Mouse (Mus musculus) lung, embryonic 15.5 days (tissue): ENCODE measurements around the gene Ptprs. TPM values are rescaled to one million over a fixed set of nuclear protein-coding genes. Genes with fewer than 3 reads are reported as not detected.

Experiments
- ATAC-seq: fragments of 200-750 bp; cut with Nextera tagmentation; 2 replicates; pipeline ENCODE4 v1.8.0; 2017; ENCODE audit warnings: moderate number of reproducible peaks, borderline replicate concordance; ENCODE audit not compliant: low FRiP score, low TSS enrichment; ENCODE audit errors: extremely low read depth
- H3K27ac ChIP-seq: fragments of 300-500 bp; sonication (generic); 2 replicates; pipeline ENCODE4 v1.5.1; 2015; ENCODE audit warnings: moderate library complexity, mild to moderate bottlenecking, inconsistent platforms
- H3K27me3 ChIP-seq: fragments of 300-500 bp; sonication (generic); 2 replicates; pipeline ENCODE4 v1.6.1; 2015; ENCODE audit warnings: inconsistent platforms
- H3K36me3 ChIP-seq: fragments of 300-500 bp; sonication (generic); 2 replicates; pipeline ENCODE4 v1.6.1; 2015; ENCODE audit warnings: inconsistent platforms
- H3K4me1 ChIP-seq: fragments of 300-500 bp; sonication (generic); 2 replicates; pipeline ENCODE4 v1.6.1; 2015; ENCODE audit warnings: inconsistent platforms
- H3K4me2 ChIP-seq: fragments of 300-500 bp; sonication (generic); 2 replicates; pipeline ENCODE4 v1.6.1; 2015; ENCODE audit warnings: inconsistent platforms, mild to moderate bottlenecking, moderate library complexity
- H3K4me3 ChIP-seq: fragments of 300-500 bp; sonication (generic); 2 replicates; pipeline ENCODE4 v1.5.1; 2015; ENCODE audit warnings: mild to moderate bottlenecking, inconsistent platforms
- H3K9ac ChIP-seq: fragments of 300-500 bp; sonication (generic); 2 replicates; pipeline ENCODE4 v1.6.1; 2015; ENCODE audit warnings: inconsistent platforms
- H3K9me3 ChIP-seq: fragments of 300-500 bp; sonication (generic); 2 replicates; pipeline ENCODE4 v1.6.1; 2016; ENCODE audit warnings: inconsistent platforms
- WGBS: fragments of 180-500 bp; shearing (Covaris S2); methylation state at CpG from one replicate; pipeline ENCODE4 v1.1.7; 2015; 5-methylcytosine and 5-hydroxymethylcytosine counted together
- polyA plus RNA-seq: library from polyadenylated mRNA; unstranded; fragments of >200 nt; fragmentation: Nextera tagmentation; extraction: Ambion mirVana; gene quantifications from 2 replicates; pipeline ENCODE4 v1.2.1, GENCODE M21; 2015

Ptprs gene
- polyA plus RNA-seq, 1 experiment from 2014 or later = 77.9 TPM

DNA sequence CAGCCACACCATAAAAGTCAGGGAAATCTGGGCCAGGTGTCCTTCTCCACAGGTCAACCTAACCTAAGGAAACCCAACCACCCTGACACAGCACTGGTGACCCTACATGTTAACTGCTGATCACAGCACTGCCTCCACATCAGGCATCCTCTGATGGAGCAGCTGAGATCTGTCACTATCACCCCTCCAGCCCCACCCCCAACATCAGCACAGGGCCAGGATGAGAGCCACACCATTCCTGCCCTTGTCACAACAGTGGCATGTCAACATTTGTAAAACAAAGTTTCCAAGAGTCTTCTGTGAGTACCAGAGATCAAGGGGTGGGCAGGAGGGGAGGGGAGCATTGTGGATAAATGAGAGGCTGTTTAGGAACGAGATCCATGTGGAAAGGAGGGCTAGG lies 12.8 kb downstream of the Ptprs start:
- peak overlapping the region; percentile 70; the same call in 1 of the 2 replicates for H3K4me3 ChIP-seq

DNA sequence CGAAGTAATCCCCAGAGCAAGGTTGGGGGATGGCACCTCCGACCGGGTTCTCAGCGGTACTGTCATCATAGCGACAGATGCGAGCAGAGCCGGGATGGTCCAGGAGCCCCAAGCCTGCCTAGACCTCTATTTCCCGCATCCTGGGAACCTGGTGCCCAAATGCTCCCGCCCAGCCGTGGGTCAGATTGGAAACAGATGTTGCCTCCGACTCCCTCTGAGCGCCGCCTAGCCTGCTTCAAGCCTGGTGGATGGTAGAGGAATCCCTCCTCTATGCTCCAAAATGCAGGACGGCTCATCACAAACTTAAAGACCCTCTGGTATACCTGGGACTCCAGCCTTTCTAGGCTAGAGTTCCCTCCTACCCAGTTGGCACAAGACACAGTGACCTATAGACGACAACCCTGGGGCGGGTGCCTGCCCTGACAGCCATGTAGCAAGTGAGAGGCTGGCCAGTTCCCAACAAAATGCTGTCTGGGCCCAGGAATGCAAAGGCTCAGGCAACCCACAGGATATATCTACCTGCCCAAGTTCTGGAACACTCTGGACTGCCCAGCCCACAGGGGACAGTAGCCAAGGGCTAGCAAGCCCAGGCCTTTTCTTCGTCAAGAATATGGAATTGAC lies 13.3 kb downstream of the Ptprs start:
- H3K36me3 ChIP-seq = no peaks in the 10 kb centered on the region
- peak overlapping the region; percentile 70 for H3K4me3 ChIP-seq
- H3K9ac ChIP-seq = peak overlapping the region; percentile 10; the same call in 1 of the 2 replicates
- no peaks in the 10 kb centered on the region for H3K27me3 ChIP-seq
- peaks cover 55% of the 10 kb centered on the region for H3K4me1 ChIP-seq
- no peak for ATAC-seq
- no peaks in the 10 kb centered on the region for H3K9me3 ChIP-seq
- 2% methylated on average over 17 of the region's 17 CpGs for WGBS
- peak overlapping the region; percentile 97 for H3K27ac ChIP-seq
- peak overlapping the region; percentile 93 for H3K4me2 ChIP-seq

More for the DNA sequence above, 12.8 kb downstream of the Ptprs start:
- Histone ChIP-seq H3K4me2 (peak overlapping the region; percentile 93), H3K9me3 (no peaks in the 10 kb centered on the region), H3K36me3 (no peaks in the 10 kb centered on the region), H3K27ac (peak overlapping the region; percentile 97), H3K4me1 (peaks cover 61% of the 10 kb centered on the region), H3K27me3 (no peaks in the 10 kb centered on the region), H3K9ac (no peak overlapping the region)
- no peak for ATAC-seq
- WGBS = 15% methylated on average over 1 of the region's 1 CpGs

DNA sequence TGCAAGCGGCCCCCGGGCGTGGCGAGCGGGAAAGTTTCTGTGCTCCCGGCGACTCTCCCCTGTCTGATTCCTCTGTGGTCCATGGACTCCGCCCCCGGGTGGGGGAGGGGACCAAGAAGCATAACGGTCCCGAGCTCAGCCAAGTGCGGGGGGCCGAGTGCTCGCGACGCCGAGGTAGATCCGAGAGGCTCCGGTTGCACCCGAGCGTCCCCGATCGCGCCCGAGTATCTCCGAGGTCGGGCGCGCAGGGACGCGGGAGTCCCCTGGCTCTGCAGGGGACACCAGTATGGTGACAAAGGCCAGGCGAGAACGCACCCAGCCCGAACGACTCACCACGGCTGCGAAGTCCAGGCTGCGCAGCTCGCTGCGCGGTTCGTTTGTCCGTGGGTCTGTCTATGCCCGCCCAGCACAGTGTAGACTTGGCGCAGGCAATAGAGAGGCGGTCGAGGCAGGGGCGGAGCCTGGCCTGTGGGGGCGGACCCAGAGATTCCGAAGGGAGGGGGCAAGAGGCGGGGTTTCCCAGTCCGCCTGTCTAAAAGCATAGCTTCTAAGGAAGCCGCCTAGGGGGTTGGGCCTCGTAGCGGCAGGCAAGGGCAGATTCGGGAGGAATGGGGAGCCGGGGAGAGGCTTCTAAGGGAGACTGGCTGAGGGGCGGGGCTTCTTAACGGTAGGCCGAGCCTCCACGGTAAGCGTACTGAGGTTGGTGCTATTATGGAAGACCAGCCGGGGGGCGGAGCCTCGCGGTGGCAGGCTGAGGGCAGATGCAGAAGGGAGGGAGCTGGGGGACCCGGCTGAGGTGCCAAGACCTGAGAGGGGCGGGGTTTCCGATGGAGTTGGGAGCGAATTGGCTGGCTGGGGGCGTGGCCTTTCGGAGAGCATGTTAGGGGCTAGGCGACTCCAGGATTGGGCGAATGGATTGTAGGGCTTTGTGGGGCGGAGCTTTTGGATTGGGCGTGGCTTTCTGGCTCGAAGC lies 14.2 kb downstream of the Ptprs start:
- H3K27me3 ChIP-seq = no peaks in the 10 kb centered on the region
- H3K9ac ChIP-seq = peak overlapping the region; percentile 82
- H3K36me3 ChIP-seq = peaks cover 2% of the 10 kb centered on the region; the same call in 1 of the 2 replicates
- peak overlapping the region; percentile 97 for H3K27ac ChIP-seq
- no peaks in the 10 kb centered on the region for H3K9me3 ChIP-seq
- peak overlapping the region; percentile 70 for H3K4me3 ChIP-seq
- peak overlapping the region; percentile 93 for H3K4me2 ChIP-seq
- under 1% methylated on average over 77 of the region's 77 CpGs for WGBS
- peak; percentile 93 for ATAC-seq
- H3K4me1 ChIP-seq = peaks cover 48% of the 10 kb centered on the region

DNA sequence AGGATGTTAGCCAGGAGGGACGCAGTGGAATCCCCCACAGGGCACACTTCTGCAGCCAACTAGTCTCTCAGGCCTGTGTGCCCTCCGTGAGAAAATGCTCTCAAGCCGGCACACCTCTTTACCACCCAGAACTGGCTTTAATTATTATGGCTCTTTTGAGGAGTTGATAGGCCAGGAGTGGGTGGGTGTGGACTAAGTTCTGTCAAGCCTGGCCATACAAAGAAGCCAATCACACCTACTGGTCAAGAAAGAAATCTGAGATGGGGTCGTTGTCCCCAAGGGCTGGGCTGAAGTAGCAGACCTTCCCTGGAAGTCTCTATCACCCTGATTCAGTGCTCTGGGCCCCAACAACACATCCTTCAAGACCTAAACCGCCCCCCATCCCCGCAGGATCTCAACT lies 15.4 kb downstream of the Ptprs start:
- no peaks in the 10 kb centered on the region for H3K27me3 ChIP-seq
- H3K4me3 ChIP-seq = peak overlapping the region; percentile 70
- H3K9ac ChIP-seq = peak overlapping the region; percentile 82
- peak overlapping the region; percentile 97; the same call in 1 of the 2 replicates for H3K27ac ChIP-seq
- peaks cover 42% of the 10 kb centered on the region for H3K4me1 ChIP-seq
- H3K36me3 ChIP-seq = peaks cover 9% of the 10 kb centered on the region
- H3K4me2 ChIP-seq = peak overlapping the region; percentile 93
- H3K9me3 ChIP-seq = no peaks in the 10 kb centered on the region
- ATAC-seq = no peak
- 17% methylated on average over 6 of the region's 6 CpGs for WGBS

DNA sequence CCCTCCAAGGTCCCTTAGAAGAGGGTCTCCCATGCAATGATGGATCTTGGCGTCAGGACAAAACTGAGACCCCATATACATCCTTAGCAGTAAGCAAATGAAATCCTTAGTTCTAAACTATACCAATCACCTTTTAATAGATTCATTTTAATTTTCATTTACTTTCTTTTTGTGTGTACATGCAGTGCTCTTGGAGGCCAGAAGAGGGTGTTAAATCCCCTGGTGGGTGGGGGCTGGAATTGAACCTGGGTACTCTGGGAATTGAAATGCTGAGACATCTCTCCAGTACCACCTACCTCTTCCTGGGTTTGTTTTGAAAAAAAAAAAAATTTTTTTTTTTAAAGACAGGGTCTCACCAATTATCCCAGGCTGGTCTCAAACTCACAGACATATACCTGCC lies 18.8 kb downstream of the Ptprs start:
- Histone ChIP-seq H3K4me2 (no peak overlapping the region), H3K27me3 (no peaks in the 10 kb centered on the region), H3K9me3 (no peaks in the 10 kb centered on the region), H3K4me1 (peaks cover 22% of the 10 kb centered on the region), H3K4me3 (no peak overlapping the region), H3K27ac (no peak overlapping the region), H3K9ac (no peak overlapping the region), H3K36me3 (peaks cover 42% of the 10 kb centered on the region)
- ATAC-seq = no peak
- 89% methylated on average over 1 of the region's 1 CpGs for WGBS

DNA sequence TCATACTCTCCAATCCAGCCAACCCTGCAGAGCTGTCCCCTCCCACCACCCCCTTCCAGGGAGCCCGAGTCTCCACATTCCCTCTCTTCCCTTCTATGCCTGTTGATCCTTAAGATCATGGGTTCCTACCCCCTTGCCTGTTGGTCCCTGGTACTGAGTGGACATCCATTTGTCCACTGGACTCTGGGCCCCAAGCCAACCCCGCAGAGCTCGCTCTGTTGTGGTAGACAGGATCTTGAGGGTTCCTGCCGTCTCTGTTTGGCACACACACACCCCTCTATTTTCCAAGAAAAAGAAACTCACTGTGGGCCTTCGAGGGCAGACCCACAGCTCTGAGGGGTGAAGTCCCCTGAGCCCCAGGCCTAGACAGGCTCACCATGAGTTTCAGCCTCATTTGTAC lies 19.9 kb downstream of the Ptprs start:
- H3K27me3 ChIP-seq = no peaks in the 10 kb centered on the region
- peaks cover 53% of the 10 kb centered on the region for H3K36me3 ChIP-seq
- no peak overlapping the region for H3K4me2 ChIP-seq
- H3K27ac ChIP-seq = no peak overlapping the region
- peaks cover 22% of the 10 kb centered on the region for H3K4me1 ChIP-seq
- no peaks in the 10 kb centered on the region for H3K9me3 ChIP-seq
- no peak overlapping the region for H3K4me3 ChIP-seq
- no peak overlapping the region for H3K9ac ChIP-seq
- WGBS = 71% methylated on average over 5 of the region's 5 CpGs
- ATAC-seq = no peak

DNA sequence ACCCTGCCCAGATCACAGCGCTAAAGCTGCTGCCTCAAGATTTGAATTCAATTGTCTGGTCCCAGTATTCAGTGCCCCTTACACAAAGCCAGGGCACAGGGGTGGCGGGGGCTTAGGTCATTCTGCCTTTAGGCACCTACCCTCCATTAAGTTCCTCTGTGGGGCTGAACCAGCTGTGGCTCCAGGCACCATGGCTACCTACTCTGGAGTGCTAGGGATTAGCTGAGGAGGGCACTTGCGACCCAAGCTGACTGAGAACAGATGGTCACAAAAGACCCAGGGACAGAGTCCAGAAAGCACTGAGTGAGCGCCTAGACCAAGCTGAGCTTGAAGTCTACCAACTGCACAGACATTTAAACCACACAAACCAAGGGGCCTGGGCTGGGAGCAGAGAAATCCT lies 22.6 kb downstream of the Ptprs start:
- no peaks in the 10 kb centered on the region for H3K27me3 ChIP-seq

DNA sequence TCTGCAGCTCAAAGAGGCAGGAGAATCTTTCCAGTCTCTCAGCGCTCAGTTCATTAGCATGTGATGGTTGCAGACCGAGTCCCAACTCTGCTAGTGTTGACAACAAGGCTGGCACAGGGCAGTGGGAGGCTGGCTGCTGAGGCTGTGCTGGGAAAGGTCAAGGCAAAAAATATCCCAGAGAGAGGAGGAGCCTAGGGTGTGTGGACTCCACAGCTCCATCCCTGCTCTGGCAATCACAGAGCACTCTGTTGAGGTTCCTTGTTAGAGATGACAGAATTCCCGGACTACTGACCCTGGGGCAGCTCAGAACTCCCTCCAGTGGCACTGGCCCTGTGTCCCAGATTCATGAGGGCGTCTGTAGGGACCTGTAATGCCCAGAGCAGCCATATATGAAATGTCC lies 23.0 kb downstream of the Ptprs start:
- H3K9ac ChIP-seq = no peak overlapping the region
- H3K4me3 ChIP-seq = no peak overlapping the region
- H3K9me3 ChIP-seq = no peaks in the 10 kb centered on the region
- WGBS = 70% methylated on average over 4 of the region's 4 CpGs
- H3K4me2 ChIP-seq = no peak overlapping the region
- H3K4me1 ChIP-seq = no peaks in the 10 kb centered on the region
- H3K27ac ChIP-seq = no peak overlapping the region
- ATAC-seq = no peak
- H3K27me3 ChIP-seq = no peaks in the 10 kb centered on the region
- peaks cover 84% of the 10 kb centered on the region for H3K36me3 ChIP-seq

More for the DNA sequence above, 22.6 kb downstream of the Ptprs start:
- no peak overlapping the region for H3K9ac ChIP-seq
- no peak for ATAC-seq
- no peaks in the 10 kb centered on the region for H3K9me3 ChIP-seq
- no peak overlapping the region for H3K27ac ChIP-seq
- H3K4me2 ChIP-seq = no peak overlapping the region
- H3K4me1 ChIP-seq = no peaks in the 10 kb centered on the region
- peaks cover 79% of the 10 kb centered on the region for H3K36me3 ChIP-seq
- 89% methylated on average over 4 of the region's 4 CpGs for WGBS
- H3K4me3 ChIP-seq = no peak overlapping the region

DNA sequence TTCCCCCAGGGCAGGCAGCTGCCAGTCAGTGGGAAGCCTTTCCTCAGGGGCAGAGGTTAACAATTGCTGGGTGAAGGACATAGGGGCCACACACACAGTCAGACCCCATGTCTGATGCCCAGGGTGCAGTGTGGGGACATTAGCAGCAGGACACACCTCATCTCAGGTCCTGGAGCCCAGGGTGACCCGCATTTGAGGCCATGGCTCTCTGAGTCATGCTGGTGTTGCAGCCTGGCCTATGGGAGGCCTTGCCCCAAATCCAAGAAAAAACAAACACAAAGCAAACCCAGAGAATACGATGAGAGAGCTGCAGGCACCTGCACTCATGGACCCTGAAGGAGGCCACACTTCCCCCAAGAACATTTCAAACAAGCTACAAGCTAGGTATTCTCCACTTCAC lies 28.6 kb downstream of the Ptprs start:
- H3K27me3 ChIP-seq = no peaks in the 10 kb centered on the region
- peaks cover 76% of the 10 kb centered on the region for H3K36me3 ChIP-seq
- no peaks in the 10 kb centered on the region for H3K9me3 ChIP-seq
- no peak overlapping the region for H3K9ac ChIP-seq
- no peak overlapping the region for H3K27ac ChIP-seq
- H3K4me3 ChIP-seq = no peak overlapping the region
- 56% methylated on average over 2 of the region's 2 CpGs for WGBS
- ATAC-seq = no peak
- H3K4me1 ChIP-seq = no peaks in the 10 kb centered on the region
- no peak overlapping the region for H3K4me2 ChIP-seq

DNA sequence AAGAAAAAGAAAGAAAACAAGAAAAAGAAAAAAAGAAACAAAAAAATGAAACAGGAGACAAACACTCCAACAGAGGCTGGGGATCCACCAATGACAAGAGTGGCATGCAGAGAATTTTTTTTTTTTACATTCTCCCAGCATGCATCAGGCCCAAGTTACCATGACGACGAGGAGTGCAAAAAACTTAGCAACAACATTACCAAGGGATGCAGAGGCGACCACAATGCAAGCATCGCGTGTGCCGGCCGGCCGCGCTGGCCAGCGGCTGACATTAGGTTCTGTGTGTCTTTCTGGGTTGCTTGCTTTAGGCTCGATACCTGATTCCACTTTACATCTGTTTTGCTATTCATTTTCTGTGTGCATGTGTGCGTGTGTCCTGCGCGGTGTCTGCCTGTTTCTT lies 30.9 kb downstream of the Ptprs start:
- WGBS = 72% methylated on average over 14 of the region's 14 CpGs
- peaks cover 65% of the 10 kb centered on the region for H3K36me3 ChIP-seq
- H3K9ac ChIP-seq = no peak overlapping the region
- no peaks in the 10 kb centered on the region for H3K9me3 ChIP-seq
- H3K4me1 ChIP-seq = no peaks in the 10 kb centered on the region
- H3K27ac ChIP-seq = no peak overlapping the region
- no peak for ATAC-seq
- H3K4me2 ChIP-seq = no peak overlapping the region
- H3K4me3 ChIP-seq = no peak overlapping the region
- no peaks in the 10 kb centered on the region for H3K27me3 ChIP-seq

DNA sequence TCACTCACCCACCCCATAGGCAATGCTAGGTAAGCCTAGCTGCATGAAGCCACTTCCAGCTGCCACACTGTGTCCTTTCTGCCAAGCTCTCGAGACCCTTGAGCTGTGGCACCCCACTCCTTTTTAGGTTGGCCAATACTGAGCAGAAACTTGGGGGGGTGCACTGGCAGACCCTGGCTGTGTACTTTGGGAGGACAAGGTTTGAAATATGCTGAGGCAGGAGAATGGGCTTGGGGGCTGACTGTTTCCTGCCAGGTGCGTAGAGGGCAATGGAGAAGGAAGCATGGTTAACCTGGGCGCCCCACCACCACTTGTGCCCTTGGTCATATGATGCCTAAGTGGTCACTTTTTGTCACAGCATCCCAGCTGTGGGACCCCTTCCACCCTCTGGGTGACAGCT lies 31.5 kb downstream of the Ptprs start:
- Histone ChIP-seq H3K9me3 (no peaks in the 10 kb centered on the region), H3K27ac (no peak overlapping the region), H3K4me3 (no peak overlapping the region), H3K9ac (no peak overlapping the region), H3K4me1 (no peaks in the 10 kb centered on the region), H3K4me2 (no peak overlapping the region), H3K36me3 (peaks cover 58% of the 10 kb centered on the region), H3K27me3 (no peaks in the 10 kb centered on the region)
- 86% methylated on average over 3 of the region's 3 CpGs for WGBS
- ATAC-seq = no peak

DNA sequence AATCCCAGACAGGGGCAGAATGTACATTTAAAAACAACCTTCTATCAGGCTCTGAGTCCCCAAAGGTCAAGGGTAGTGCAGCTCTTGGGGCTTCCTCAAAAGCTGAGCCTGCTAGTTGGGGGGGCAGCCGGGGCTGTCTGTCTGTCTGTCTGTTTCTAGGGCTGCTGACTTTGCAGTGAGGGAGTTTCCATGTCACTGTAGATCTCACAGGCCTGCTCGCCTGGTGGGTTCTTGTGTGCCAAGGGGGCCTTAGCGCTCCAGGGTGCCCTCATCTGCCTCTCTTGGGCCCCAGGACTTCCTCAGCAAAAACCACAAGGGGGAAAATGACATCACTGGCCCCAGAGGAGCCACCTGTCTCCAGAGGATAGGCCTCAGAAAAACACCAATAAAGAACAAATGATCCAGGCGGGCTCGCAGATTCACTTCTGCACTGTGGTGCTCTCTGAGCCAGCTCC lies 32.9 kb downstream of the Ptprs start:
- Histone ChIP-seq H3K4me1 (no peaks in the 10 kb centered on the region), H3K4me2 (no peak overlapping the region), H3K36me3 (peaks cover 44% of the 10 kb centered on the region), H3K27me3 (no peaks in the 10 kb centered on the region), H3K9me3 (no peaks in the 10 kb centered on the region), H3K27ac (no peak overlapping the region), H3K9ac (no peak overlapping the region), H3K4me3 (no peak overlapping the region)
- WGBS = 68% methylated on average over 5 of the region's 5 CpGs
- no peak for ATAC-seq
